Mouse (Mus musculus) heart, embryonic 13.5 days (tissue): Measurements from ENCODE around the gene Rfxank. TPM values are rescaled to one million over a fixed set of nuclear protein-coding genes. Genes with fewer than 3 reads are reported as not detected.
A peak's percentile ranks its signal among the peaks of the same experiment; 100 is the strongest.

Experiments used
- ATAC-seq: fragments of 200-750 bp; cut with Nextera tagmentation; 2 replicates; pipeline ENCODE4 v1.8.0; 2017; ENCODE audit warnings: moderate TSS enrichment; ENCODE audit not compliant: insufficient number of reproducible peaks, low FRiP score, low TSS enrichment; ENCODE audit errors: extremely low read depth
- H3K27ac ChIP-seq: fragments of 300-500 bp; sonication (generic); replicated peaks from 2 replicates; pipeline ENCODE4 v1.5.1; 2015; ENCODE audit warnings: moderate library complexity, mild to moderate bottlenecking, inconsistent platforms
- H3K27me3 ChIP-seq: fragments of 300-500 bp; sonication (generic); replicated peaks from 2 replicates; pipeline ENCODE4 v1.6.1; 2015; ENCODE audit warnings: mild to moderate bottlenecking, inconsistent platforms
- H3K36me3 ChIP-seq: fragments of 300-500 bp; sonication (generic); 2 replicates; pipeline ENCODE4 v1.6.1; 2015; ENCODE audit warnings: mild to moderate bottlenecking, inconsistent platforms
- H3K4me1 ChIP-seq: fragments of 300-500 bp; sonication (generic); 2 replicates; pipeline ENCODE4 v1.6.1; 2015; ENCODE audit warnings: inconsistent platforms
- H3K4me2 ChIP-seq: fragments of 300-500 bp; sonication (generic); 2 replicates; pipeline ENCODE4 v1.6.1; 2015; ENCODE audit warnings: inconsistent platforms, mild to moderate bottlenecking, moderate library complexity
- H3K4me3 ChIP-seq: fragments of 300-500 bp; sonication (generic); 2 replicates; pipeline ENCODE4 v1.5.1; 2015; ENCODE audit warnings: moderate library complexity, mild to moderate bottlenecking, inconsistent platforms
- H3K9ac ChIP-seq: fragments of 300-500 bp; sonication (generic); 2 replicates; pipeline ENCODE4 v1.6.1; 2015; ENCODE audit warnings: inconsistent platforms, mild to moderate bottlenecking, moderate library complexity
- H3K9me3 ChIP-seq: fragments of 300-500 bp; sonication (generic); 2 replicates; pipeline ENCODE4 v1.6.1; 2016; ENCODE audit warnings: inconsistent platforms
- WGBS: fragments of 180-500 bp; shearing (Covaris S2); methylation state at CpG from one replicate; pipeline ENCODE4 v1.1.7; 2015; ENCODE audit warnings: mixed read lengths; 5-methylcytosine and 5-hydroxymethylcytosine counted together
- polyA plus RNA-seq: library from polyadenylated mRNA; unstranded; fragments of >200 nt; fragmentation: Nextera tagmentation; extraction: Ambion mirVana; gene quantifications from 2 replicates; pipeline ENCODE4 v1.2.1, GENCODE M21; 2015

The Rfxank gene
- polyA plus RNA-seq, 1 experiment from 2014 or later: 15.1 TPM

DNA sequence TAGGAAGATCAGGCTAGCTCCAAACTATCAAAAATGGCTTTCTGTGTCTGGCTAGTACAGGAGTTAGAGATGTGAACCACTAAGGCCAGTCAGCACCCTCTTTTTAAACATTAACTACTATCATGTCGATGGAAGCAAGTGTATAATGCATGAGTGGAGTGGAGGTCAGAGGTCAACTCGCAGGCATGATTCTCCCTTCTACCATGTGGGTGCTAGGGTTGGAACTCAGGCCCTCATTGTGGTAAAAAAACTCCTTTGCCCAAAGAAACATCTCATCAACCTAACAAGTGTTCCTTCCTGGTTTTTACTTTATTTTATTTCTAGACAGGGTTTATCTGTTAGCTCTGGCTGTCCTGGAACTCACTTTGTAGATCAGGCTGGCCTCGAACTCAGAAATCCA lies 31.8 kb upstream of the Rfxank start:
- no peak overlapping the region for H3K4me2 ChIP-seq
- no peak overlapping the region for H3K4me3 ChIP-seq

GRCm38 (mm10) chr8:70170116-70170515 lies 31.2 kb upstream of the Rfxank start:
- no peak overlapping the region for H3K27ac ChIP-seq
- no peaks in the 10 kb centered on the region for H3K9me3 ChIP-seq
- H3K4me1 ChIP-seq: peaks cover 38% of the 10 kb centered on the region
- H3K27me3 ChIP-seq: peaks cover 31% of the 10 kb centered on the region
- H3K36me3 ChIP-seq: peaks cover 4% of the 10 kb centered on the region; the same call in 1 of the 2 replicates
- H3K4me2 ChIP-seq: no peak overlapping the region
- WGBS: 61% methylated on average over 3 of the region's 3 CpGs
- ATAC-seq: no peak
- no peak overlapping the region for H3K4me3 ChIP-seq
- no peak overlapping the region for H3K9ac ChIP-seq

More for the DNA sequence above, 31.8 kb upstream of the Rfxank start:
- peaks cover 25% of the 10 kb centered on the region for H3K27me3 ChIP-seq
- H3K27ac ChIP-seq: no peak overlapping the region
- H3K4me1 ChIP-seq: peaks cover 38% of the 10 kb centered on the region
- no peaks in the 10 kb centered on the region for H3K9me3 ChIP-seq
- WGBS: 72% methylated on average over 3 of the region's 3 CpGs
- H3K9ac ChIP-seq: no peak overlapping the region
- no peak for ATAC-seq
- peaks cover 7% of the 10 kb centered on the region for H3K36me3 ChIP-seq

- ATAC-seq: no peak; the same call in 1 of the 2 replicates
- no peaks in the 10 kb centered on the region for H3K9me3 ChIP-seq
- peaks cover 58% of the 10 kb centered on the region for H3K27me3 ChIP-seq
- H3K9ac ChIP-seq: peak overlapping the region; percentile 66
- 3% methylated on average over 20 of the region's 21 CpGs for WGBS
- H3K4me1 ChIP-seq: peaks cover 13% of the 10 kb centered on the region
- H3K4me2 ChIP-seq: peak overlapping the region; percentile 69
- H3K27ac ChIP-seq: no peak overlapping the region
- peak overlapping the region; percentile 38 for H3K4me3 ChIP-seq
- H3K36me3 ChIP-seq: no peaks in the 10 kb centered on the region
Measured at GRCm38 (mm10) chr8:70166504-70167110, 27.7 kb upstream of the Rfxank start.

DNA sequence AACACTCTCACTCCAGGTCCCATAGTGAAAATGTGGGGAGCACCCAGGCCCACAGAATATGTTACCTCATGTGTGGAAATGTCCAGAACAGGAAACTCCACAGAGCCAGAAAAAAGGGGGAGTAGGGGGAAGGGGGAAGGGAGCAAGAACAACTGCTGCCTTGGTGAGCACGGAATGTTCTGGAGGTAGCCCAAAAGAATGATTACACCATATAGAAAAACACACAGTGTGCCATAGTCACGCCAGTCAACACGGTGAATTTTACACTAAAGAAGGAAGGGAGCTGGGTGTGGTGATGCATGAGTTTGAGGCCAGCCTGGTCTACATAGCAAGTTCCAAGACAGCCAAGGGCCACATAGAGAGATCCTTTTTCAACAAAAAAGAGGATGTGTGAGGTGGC lies 24.4 kb upstream of the Rfxank start:
- H3K4me3 ChIP-seq: no peak overlapping the region
- H3K9me3 ChIP-seq: no peaks in the 10 kb centered on the region
- peaks cover 8% of the 10 kb centered on the region for H3K4me1 ChIP-seq
- WGBS: 68% methylated on average over 3 of the region's 3 CpGs
- H3K36me3 ChIP-seq: no peaks in the 10 kb centered on the region
- ATAC-seq: no peak
- H3K27me3 ChIP-seq: peaks cover 76% of the 10 kb centered on the region
- no peak overlapping the region for H3K9ac ChIP-seq
- no peak overlapping the region for H3K4me2 ChIP-seq
- H3K27ac ChIP-seq: no peak overlapping the region

DNA sequence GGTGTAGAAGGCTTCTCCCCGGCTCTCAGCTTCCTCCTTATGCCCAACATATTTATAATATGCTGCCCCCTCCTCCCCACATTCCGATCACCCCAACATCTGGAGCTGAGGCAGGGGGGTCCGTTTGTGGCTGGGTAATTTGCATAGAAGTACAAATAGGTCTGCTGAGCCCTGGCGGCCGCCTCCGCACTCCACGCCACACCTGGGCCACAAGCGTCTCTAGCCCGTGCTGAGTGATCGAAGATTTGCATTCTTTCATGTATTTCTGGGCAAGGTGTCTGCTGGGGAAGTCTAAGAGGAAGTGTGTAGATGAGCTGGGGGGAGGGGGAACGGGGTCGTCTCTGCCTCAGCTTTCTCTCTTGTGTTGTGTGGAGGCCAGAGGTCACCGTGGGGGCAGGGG lies 21.1 kb upstream of the Rfxank start:
- 60% methylated on average over 13 of the region's 13 CpGs for WGBS
- Histone ChIP-seq H3K9me3 (no peaks in the 10 kb centered on the region), H3K4me3 (no peak overlapping the region), H3K4me2 (no peak overlapping the region), H3K4me1 (peaks cover 3% of the 10 kb centered on the region; the same call in 1 of the 2 replicates), H3K27me3 (peaks cover 71% of the 10 kb centered on the region), H3K9ac (no peak overlapping the region), H3K36me3 (no peaks in the 10 kb centered on the region), H3K27ac (no peak overlapping the region)
- no peak for ATAC-seq

DNA sequence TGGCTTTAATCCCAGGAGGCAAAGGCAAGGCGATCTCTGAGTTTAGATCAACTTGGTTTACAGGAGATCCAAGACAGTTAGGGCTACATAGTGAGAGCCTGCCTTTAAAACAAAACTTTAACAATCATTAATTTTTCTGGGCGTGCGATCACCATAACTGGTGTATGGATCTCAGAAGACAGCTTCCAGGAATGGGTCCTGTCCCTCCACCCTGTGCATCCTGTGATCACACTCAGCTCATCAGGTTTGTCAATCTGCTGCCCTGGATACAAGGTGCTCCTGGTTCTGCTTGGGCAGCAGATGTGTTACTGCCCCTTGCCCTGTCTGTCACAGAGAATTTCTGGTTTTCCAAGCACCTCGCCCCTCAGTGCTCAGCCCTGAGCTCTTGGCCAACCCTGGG lies 20.3 kb upstream of the Rfxank start:
- 80% methylated on average over 4 of the region's 4 CpGs for WGBS
- no peak overlapping the region for H3K9ac ChIP-seq
- H3K4me3 ChIP-seq: no peak overlapping the region
- H3K36me3 ChIP-seq: no peaks in the 10 kb centered on the region
- H3K9me3 ChIP-seq: no peaks in the 10 kb centered on the region
- H3K4me2 ChIP-seq: peak overlapping the region; percentile 78; the same call in 1 of the 2 replicates
- H3K27ac ChIP-seq: no peak overlapping the region
- no peak for ATAC-seq
- peaks cover 3% of the 10 kb centered on the region; the same call in 1 of the 2 replicates for H3K4me1 ChIP-seq
- peaks cover 68% of the 10 kb centered on the region for H3K27me3 ChIP-seq

GRCm38 (mm10) chr8:70158069-70158853 lies 19.3 kb upstream of the Rfxank start:
- no peaks in the 10 kb centered on the region for H3K36me3 ChIP-seq
- peaks cover 65% of the 10 kb centered on the region for H3K27me3 ChIP-seq
- 9% methylated on average over 40 of the region's 40 CpGs for WGBS
- H3K4me1 ChIP-seq: peaks cover 3% of the 10 kb centered on the region; the same call in 1 of the 2 replicates
- H3K9ac ChIP-seq: peak overlapping the region; percentile 69
- H3K27ac ChIP-seq: no peak overlapping the region
- peak overlapping the region; percentile 78 for H3K4me2 ChIP-seq
- peak overlapping the region; percentile 55 for H3K4me3 ChIP-seq
- ATAC-seq: peak; percentile 75
- H3K9me3 ChIP-seq: no peaks in the 10 kb centered on the region

DNA sequence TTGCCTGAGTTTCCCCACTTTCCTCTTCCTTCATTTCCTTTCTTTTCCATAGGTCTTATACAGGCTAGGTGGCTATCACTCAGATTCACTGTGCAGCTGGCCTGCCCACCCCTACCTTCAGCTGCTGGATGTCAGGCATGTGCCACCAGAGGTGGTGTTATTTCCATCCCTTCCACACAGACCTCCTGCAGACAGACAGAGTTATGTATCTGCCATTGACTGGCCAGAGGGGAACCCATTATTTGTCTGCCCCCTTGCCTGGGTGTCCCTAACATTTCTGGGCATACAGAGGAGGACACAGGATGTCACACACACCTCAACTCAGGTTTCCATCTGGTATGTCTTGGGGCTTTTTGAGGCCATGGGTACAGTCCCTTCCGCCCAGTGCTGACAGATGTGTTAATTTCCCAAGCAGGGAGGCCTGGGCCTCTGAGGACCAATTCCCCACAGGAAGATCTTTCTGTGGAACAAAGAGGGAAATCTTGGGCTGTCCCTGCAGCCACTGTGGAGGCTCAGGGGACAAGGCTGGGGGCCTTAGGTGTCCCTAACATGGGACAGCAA lies 18.4 kb upstream of the Rfxank start:
- H3K9me3 ChIP-seq: no peaks in the 10 kb centered on the region
- ATAC-seq: no peak
- H3K9ac ChIP-seq: no peak overlapping the region
- H3K36me3 ChIP-seq: no peaks in the 10 kb centered on the region
- H3K4me1 ChIP-seq: peaks cover 7% of the 10 kb centered on the region; the same call in 1 of the 2 replicates
- H3K4me2 ChIP-seq: no peak overlapping the region
- H3K27me3 ChIP-seq: peaks cover 65% of the 10 kb centered on the region
- WGBS: 88% methylated on average over 1 of the region's 1 CpGs
- H3K27ac ChIP-seq: no peak overlapping the region
- no peak overlapping the region for H3K4me3 ChIP-seq

- H3K27me3 ChIP-seq: peaks cover 66% of the 10 kb centered on the region
Measured at GRCm38 (mm10) chr8:70152537-70153257, 13.7 kb upstream of the Rfxank start.

GRCm38 (mm10) chr8:70150158-70150557 lies 11.2 kb upstream of the Rfxank start:
- H3K4me2 ChIP-seq: no peak overlapping the region
- ATAC-seq: no peak
- no peaks in the 10 kb centered on the region for H3K9me3 ChIP-seq
- H3K4me3 ChIP-seq: no peak overlapping the region
- H3K27me3 ChIP-seq: peaks cover 43% of the 10 kb centered on the region
- H3K36me3 ChIP-seq: peaks cover 22% of the 10 kb centered on the region
- WGBS: 19% methylated on average over 13 of the region's 13 CpGs
- H3K27ac ChIP-seq: no peak overlapping the region
- H3K4me1 ChIP-seq: peaks cover 9% of the 10 kb centered on the region; the same call in 1 of the 2 replicates
- H3K9ac ChIP-seq: no peak overlapping the region

More at GRCm38 (mm10) chr8:70152537-70153257, 13.7 kb upstream of the Rfxank start:
- H3K9me3 ChIP-seq: no peaks in the 10 kb centered on the region
- WGBS: 9% methylated on average over 16 of the region's 22 CpGs
- H3K9ac ChIP-seq: no peak overlapping the region
- ATAC-seq: peak; percentile 84
- peak overlapping the region; percentile 20; the same call in 1 of the 2 replicates for H3K4me3 ChIP-seq
- peaks cover 9% of the 10 kb centered on the region; the same call in 1 of the 2 replicates for H3K4me1 ChIP-seq
- H3K27ac ChIP-seq: no peak overlapping the region
- H3K4me2 ChIP-seq: peak overlapping the region; percentile 48
- H3K36me3 ChIP-seq: no peaks in the 10 kb centered on the region
